ENCODE assay signal across 14 mouse cellular contexts in the genomic region with DNA sequence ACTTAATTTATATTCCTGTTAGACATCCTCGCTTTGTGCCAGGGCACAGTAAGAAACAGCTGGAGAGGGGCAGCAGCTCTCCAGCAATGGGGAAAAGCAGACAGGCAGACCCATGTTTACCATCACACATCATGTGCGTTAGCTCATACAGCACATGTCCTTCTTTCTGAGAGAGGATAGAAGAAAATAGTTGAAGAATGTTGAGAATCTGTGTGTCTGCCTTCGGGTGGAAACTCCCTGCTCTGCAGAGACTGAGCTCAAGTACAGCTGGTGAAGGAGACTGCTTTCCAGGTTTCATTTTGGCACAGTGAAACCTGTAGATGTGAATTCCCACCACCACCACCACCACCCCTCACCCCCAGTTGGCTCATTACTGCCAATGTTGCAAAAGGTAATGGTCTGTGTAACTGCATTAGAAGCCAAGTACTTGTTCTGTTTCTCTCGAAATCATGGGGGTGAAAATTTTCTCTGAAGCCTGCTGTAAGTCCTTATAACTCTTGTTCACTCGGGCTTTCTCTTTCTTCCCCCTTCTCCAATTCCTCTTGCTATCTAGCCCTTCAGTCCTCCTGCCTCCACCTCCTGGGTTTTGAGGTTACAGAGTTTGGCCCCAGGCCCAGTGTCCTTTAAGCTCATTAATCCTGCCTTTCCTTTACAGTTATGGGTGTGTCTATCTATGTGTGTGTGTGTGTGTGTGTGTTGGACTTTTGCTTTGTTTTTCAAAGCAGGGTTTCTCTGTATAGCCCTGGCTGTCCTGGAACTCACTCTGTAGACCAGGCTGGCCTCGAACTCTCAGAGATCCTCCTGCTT.
A peak's percentile ranks its signal among the peaks of the same experiment; 100 is the strongest.
DNase-seq lines count a peak whose midpoint lies in the region; ATAC-seq lines count a peak whose summit lies in the region.
"Had no signal": no experiment of that assay in that cellular context is flagged by ENCODE, and none has a peak within 500 bp of the region (broad histone marks: within the 10 kb centered on the region; RNA-seq: fewer than 3 reads in every experiment).

No protein-coding gene starts in this region.

- H3K27me3 ChIP-seq in kidney, embryonic 14.5 days (ENCODE audit: control insufficient read depth, insufficient read depth, low read length): no peaks in the 10 kb centered on the region
- H3K27me3 ChIP-seq: heart, embryonic 12.5 days; liver, embryonic 15.5 days had no signal

- DNase-seq in kidney, adult 18-20 months: peak; percentile 27
- DNase-seq in Muller cell, postnatal 12 days (ENCODE audit: inconsistent ontology term): peak; percentile 6
- DNase-seq in kidney, adult 9 months: peak; percentile 30
- DNase-seq in cerebellum, postnatal 36 days: no peak
- no peak for DNase-seq in layer of hippocampus, adult 9-10 months (ENCODE audit: low spot score)
- DNase-seq: cerebellum, adult 11 months; gastrocnemius, postnatal 14 days; heart, postnatal 4 days had no signal

- H3K4me3 ChIP-seq in kidney, embryonic 14.5 days (ENCODE audit: low read length): no peak overlapping the region
- H3K4me3 ChIP-seq: heart, embryonic 12.5 days; liver, embryonic 15.5 days had no signal

- ATAC-seq in kidney, embryonic 14.5 days (ENCODE audit: low FRiP score, low TSS enrichment): no peak
- peak; percentile 98 for ATAC-seq in megakaryocyte-erythroid progenitor cell, adult 5-6 weeks (replicated peaks; ENCODE audit: low FRiP score, low TSS enrichment, poor library complexity, severe bottlenecking)
- ATAC-seq: CD4-positive, CD25-positive, alpha-beta regulatory T cell, adult 4 months had no signal

- no peaks in the 10 kb centered on the region for H3K9me3 ChIP-seq in kidney, embryonic 14.5 days (ENCODE audit: control insufficient read depth, low read length)
- H3K9me3 ChIP-seq: liver, embryonic 15.5 days had no signal

- peaks cover 45% of the 10 kb centered on the region; the same call in 1 of the 2 replicates for H3K36me3 ChIP-seq in kidney, embryonic 14.5 days (ENCODE audit: control insufficient read depth, insufficient read depth, low read length)

- no peak overlapping the region for H3K9ac ChIP-seq in kidney, embryonic 14.5 days (ENCODE audit: low read depth, low read length)
- H3K9ac ChIP-seq: heart, embryonic 12.5 days; liver, embryonic 15.5 days had no signal

- H3K27ac ChIP-seq in kidney, embryonic 14.5 days (ENCODE audit: low read depth, low read length): no peak overlapping the region
- H3K27ac ChIP-seq: liver, embryonic 15.5 days; macrophage had no signal

- no peaks in the 10 kb centered on the region for H3K4me1 ChIP-seq in kidney, embryonic 14.5 days (ENCODE audit: control insufficient read depth, insufficient read depth, low read length)
- H3K4me1 ChIP-seq: heart, embryonic 12.5 days; liver, embryonic 15.5 days had no signal

- H3K4me2 ChIP-seq in kidney, embryonic 14.5 days (replicated peaks; ENCODE audit: low read depth, low read length): no peak overlapping the region
- H3K4me2 ChIP-seq: heart, embryonic 12.5 days; liver, embryonic 15.5 days had no signal

- WGBS in kidney, embryonic 14.5 days: 80% methylated on average over 6 of the region's 6 CpGs

Comparison
In these comparisons a context has a peak if more than half of its experiments do, and no peak if none do; other contexts are left out.
1. DNase-seq: peak in kidney, adult 18-20 months (single experiment), Muller cell, postnatal 12 days (single experiment) and kidney, adult 9 months (single experiment); none in cerebellum, postnatal 36 days (0 of 2) and layer of hippocampus, adult 9-10 months (single experiment).